Mouse (Mus musculus) ES-E14 (cell line): Measurements from ENCODE around the gene Mpp6. TPM values are rescaled to one million over a fixed set of nuclear protein-coding genes. Genes with fewer than 3 reads are reported as not detected.

Experiments used
- DNase-seq: peaks from one replicate; pipeline ENCODE4 v3.0.0-alpha.2; 2013; ENCODE audit warnings: low read depth, low spot score
- H3K27ac ChIP-seq: 2 replicates; pipeline ENCODE4 v1.5.1; 2012; ENCODE audit warnings: low read depth, mild to moderate bottlenecking, low read length, moderate library complexity, mixed read lengths; ENCODE audit not compliant: poor library complexity, insufficient read depth, severe bottlenecking
- H3K36me3 ChIP-seq: 2 replicates; pipeline ENCODE4 v1.6.1; 2012; ENCODE audit warnings: mild to moderate bottlenecking, low read length, moderate library complexity, mixed read lengths; ENCODE audit not compliant: control insufficient read depth, poor library complexity, insufficient read depth, severe bottlenecking
- H3K4me1 ChIP-seq, 2 experiments: fragments of 150-350 bp in 1 of 2; sonication (generic) in 1 of 2; 2 replicates each; pipeline ENCODE4 v1.6.1; 2012; ENCODE audit warnings: low read length in 2 of 2, mild to moderate bottlenecking in 1 of 2, mixed read lengths in 1 of 2; ENCODE audit not compliant: control insufficient read depth in 2 of 2, insufficient read depth in 2 of 2, poor library complexity in 1 of 2
- H3K4me3 ChIP-seq, 2 experiments: fragments of 150-350 bp in 1 of 2; sonication (generic) in 1 of 2; 2 replicates each; pipeline ENCODE4 v1.5.1; 2012; ENCODE audit warnings: low read length in 2 of 2, low read depth in 1 of 2, mild to moderate bottlenecking in 1 of 2, mixed read lengths in 1 of 2; ENCODE audit not compliant: insufficient read depth in 1 of 2, poor library complexity in 1 of 2, severe bottlenecking in 1 of 2
- H3K9ac ChIP-seq: 2 replicates; pipeline ENCODE4 v1.6.1; 2012; ENCODE audit warnings: low read depth, mild to moderate bottlenecking, low read length, mixed read lengths; ENCODE audit not compliant: poor library complexity, insufficient read depth, severe bottlenecking
- H3K9me3 ChIP-seq: fragments of 150-350 bp; sonication (generic); 2 replicates; pipeline ENCODE4 v1.6.1; 2012; ENCODE audit warnings: low read depth, mild to moderate bottlenecking, low read length; ENCODE audit not compliant: control insufficient read depth, insufficient read depth
- CHD2 ChIP-seq: IDR thresholded peaks from 2 replicates; pipeline ENCODE4 v1.6.1; 2014; ENCODE audit warnings: mild to moderate bottlenecking, low read depth, low read length, inconsistent platforms
- HCFC1 ChIP-seq: IDR thresholded peaks from 2 replicates; pipeline ENCODE4 v1.6.1; 2012; ENCODE audit warnings: low read length, inconsistent platforms, borderline replicate concordance; ENCODE audit not compliant: insufficient read depth
- MAFK ChIP-seq: IDR thresholded peaks from 2 replicates; pipeline ENCODE4 v1.6.1; 2014; ENCODE audit warnings: mild to moderate bottlenecking, low read depth, low read length, inconsistent platforms; ENCODE audit not compliant: insufficient read depth
- ZC3H11A ChIP-seq: IDR thresholded peaks from 2 replicates; pipeline ENCODE4 v1.6.1; 2012; ENCODE audit warnings: low read depth, mild to moderate bottlenecking, inconsistent platforms, low read length, borderline replicate concordance
- ZNF384 ChIP-seq: IDR thresholded peaks from 2 replicates; pipeline ENCODE4 v1.6.1; 2012; ENCODE audit warnings: low read depth, low read length, inconsistent platforms
- in situ Hi-C, 2 experiments: fragments of 600-800 bp; cut with MboI; formaldehyde crosslinking; loops; one replicate each; pipeline ENCODE4 v1.15.1; 2025; ENCODE audit warnings: low sequenced_read_pairs in 2 of 2, inconsistent platforms in 1 of 2; ENCODE audit not compliant: unreplicated experiment in 2 of 2
- total RNA-seq: library from RNA; depleted of rRNA; stranded (reverse); fragments of 300-350 nt; gene quantifications from 2 replicates; pipeline ENCODE4 v1.2.3, GENCODE M21; 2012

The Mpp6 gene
- total RNA-seq, 1 experiment: 64.2 TPM

- no peaks in the 10 kb centered on the region for H3K9me3 ChIP-seq
- no peak overlapping the region for H3K4me3 ChIP-seq
- in situ Hi-C loops: no loop called here
- DNase-seq: no peak
- no peaks in the 10 kb centered on the region for H3K4me1 ChIP-seq
- no peak for TF ChIP-seq ZC3H11A
- no peak for TF ChIP-seq CHD2
- no peak for TF ChIP-seq ZNF384
- TF ChIP-seq HCFC1: no peak
- TF ChIP-seq MAFK: no peak
- no peak overlapping the region for H3K9ac ChIP-seq
- peaks cover 6% of the 10 kb centered on the region for H3K36me3 ChIP-seq
- H3K27ac ChIP-seq: no peak overlapping the region
Observed at GRCm38 (mm10) chr6:50193851-50194250, 83.8 kb downstream of the Mpp6 start.

- Histone ChIP-seq H3K4me1 (no peaks in the 10 kb centered on the region), H3K27ac (no peak overlapping the region), H3K9ac (no peak overlapping the region), H3K9me3 (peaks cover 11% of the 10 kb centered on the region), H3K4me3 (no peak overlapping the region), H3K36me3 (no peaks in the 10 kb centered on the region; the same call in 1 of the 2 replicates)
- TF ChIP-seq CHD2: no peak
- no peak for TF ChIP-seq HCFC1
- no peak for TF ChIP-seq ZNF384
- no peak for TF ChIP-seq ZC3H11A
- no peak for TF ChIP-seq MAFK
- in situ Hi-C loops: no loop called here
- DNase-seq: no peak
Observed at GRCm38 (mm10) chr6:50204356-50204755, 94.3 kb downstream of the Mpp6 start.

GRCm38 (mm10) chr6:50205093-50205492 is 95.1 kb downstream of the Mpp6 start:
- no peaks in the 10 kb centered on the region for H3K4me1 ChIP-seq
- no peaks in the 10 kb centered on the region; the same call in 1 of the 2 replicates for H3K36me3 ChIP-seq
- no peak for DNase-seq
- H3K9me3 ChIP-seq: peaks cover 11% of the 10 kb centered on the region
- H3K27ac ChIP-seq: no peak overlapping the region
- in situ Hi-C loops: no loop called here
- H3K4me3 ChIP-seq: no peak overlapping the region
- H3K9ac ChIP-seq: no peak overlapping the region
- no peak for TF ChIP-seq MAFK
- TF ChIP-seq ZC3H11A: no peak
- no peak for TF ChIP-seq CHD2
- TF ChIP-seq HCFC1: no peak
- TF ChIP-seq ZNF384: no peak

GRCm38 (mm10) chr6:50214711-50215372 is 104.8 kb downstream of the Mpp6 start:
- H3K4me3 ChIP-seq: no peak overlapping the region
- H3K4me1 ChIP-seq: no peaks in the 10 kb centered on the region
- no peak overlapping the region for H3K27ac ChIP-seq
- no peak overlapping the region for H3K9ac ChIP-seq
- TF ChIP-seq HCFC1: no peak
- in situ Hi-C loops: no loop called here
- H3K36me3 ChIP-seq: no peaks in the 10 kb centered on the region
- no peaks in the 10 kb centered on the region for H3K9me3 ChIP-seq
- DNase-seq: no peak

GRCm38 (mm10) chr6:50215373-50215745 is 105.3 kb downstream of the Mpp6 start:
- DNase-seq: no peak
- TF ChIP-seq CHD2 (no peak), HCFC1 (no peak), ZC3H11A (no peak), ZNF384 (no peak), MAFK (no peak)
- in situ Hi-C loops: no loop called here

More at GRCm38 (mm10) chr6:50215373-50215745, 105.3 kb downstream of the Mpp6 start:
- H3K36me3 ChIP-seq: no peaks in the 10 kb centered on the region
- no peak overlapping the region for H3K4me3 ChIP-seq
- H3K9ac ChIP-seq: no peak overlapping the region
- no peaks in the 10 kb centered on the region for H3K4me1 ChIP-seq
- no peaks in the 10 kb centered on the region for H3K9me3 ChIP-seq
- no peak overlapping the region for H3K27ac ChIP-seq
